Mouse (Mus musculus): ENCODE results near the gene 4930579F01Rik. TPM values are rescaled to one million over a fixed set of nuclear protein-coding genes. Genes with fewer than 3 reads are reported as not detected.
A peak's percentile ranks its signal among the peaks of the same experiment; 100 is the strongest.
"Not testable (repeated sequence)": the region's sequence is repeated elsewhere in the genome, so short reads cannot be mapped to it uniquely, and the experiment has no call there.

The 4930579F01Rik gene
- polyA plus RNA-seq, 1 experiment from 2014 or later = not detected

DNA sequence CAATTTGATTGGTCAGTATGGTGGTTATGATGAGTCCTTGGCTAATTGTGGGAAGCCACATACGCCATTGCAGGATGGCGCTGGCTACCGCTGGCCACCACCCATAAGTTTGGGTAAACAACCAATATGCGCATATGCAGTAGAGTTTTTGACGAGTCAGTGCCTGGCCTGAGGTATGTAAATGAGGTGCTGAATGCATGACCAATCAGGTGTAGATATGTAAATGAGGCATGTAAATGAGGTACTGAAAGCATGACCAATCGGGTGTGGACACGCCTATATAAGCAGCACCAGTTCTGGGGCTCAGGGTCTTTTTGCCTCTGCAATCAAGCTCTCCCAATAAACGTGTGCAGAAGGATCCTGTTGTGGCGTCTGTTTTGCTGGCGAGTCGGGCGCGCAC, 55.5 kb downstream of the 4930579F01Rik start:
- not testable (repeated sequence) for H3K27me3 ChIP-seq (ENCODE audit: insufficient read depth, poor library complexity, severe bottlenecking); H3K4me3 ChIP-seq; H3K36me3 ChIP-seq; H3K27ac ChIP-seq; H3K9me3 ChIP-seq; DNase-seq (ENCODE audit: low spot score); H3K4me1 ChIP-seq
- 94% methylated on average over 13 of the region's 13 CpGs for WGBS

DNA sequence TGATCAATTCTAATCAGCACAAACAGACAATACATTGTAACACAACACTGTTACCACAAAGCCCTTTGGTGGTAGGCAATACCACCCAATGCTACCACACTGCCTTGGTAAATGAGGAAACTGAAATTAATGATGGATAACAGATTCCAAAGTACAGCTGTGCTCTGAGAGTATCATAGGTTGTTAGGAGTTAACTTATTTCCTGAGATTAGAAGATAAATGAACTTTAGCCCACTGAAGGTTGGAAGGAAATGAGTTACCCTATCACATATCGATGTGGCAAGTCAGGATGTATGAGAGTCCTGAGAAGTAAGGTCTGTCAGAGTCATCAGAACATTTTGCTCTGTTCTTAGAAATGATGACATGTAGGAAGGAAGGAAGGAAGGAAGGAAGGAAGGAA, 59.1 kb downstream of the 4930579F01Rik start:
- no peaks in the 10 kb centered on the region for H3K9me3 ChIP-seq
- H3K27me3 ChIP-seq (ENCODE audit: insufficient read depth, poor library complexity, severe bottlenecking) = no peaks in the 10 kb centered on the region
- peaks cover 6% of the 10 kb centered on the region; the same call in 1 of the 2 replicates for H3K4me1 ChIP-seq
- no peak for DNase-seq (ENCODE audit: low spot score)
- 81% methylated on average over 1 of the region's 1 CpGs for WGBS
- no peak overlapping the region for H3K4me3 ChIP-seq
- peaks cover 3% of the 10 kb centered on the region; the same call in 1 of the 2 replicates for H3K36me3 ChIP-seq
- no peak overlapping the region for H3K27ac ChIP-seq

DNA sequence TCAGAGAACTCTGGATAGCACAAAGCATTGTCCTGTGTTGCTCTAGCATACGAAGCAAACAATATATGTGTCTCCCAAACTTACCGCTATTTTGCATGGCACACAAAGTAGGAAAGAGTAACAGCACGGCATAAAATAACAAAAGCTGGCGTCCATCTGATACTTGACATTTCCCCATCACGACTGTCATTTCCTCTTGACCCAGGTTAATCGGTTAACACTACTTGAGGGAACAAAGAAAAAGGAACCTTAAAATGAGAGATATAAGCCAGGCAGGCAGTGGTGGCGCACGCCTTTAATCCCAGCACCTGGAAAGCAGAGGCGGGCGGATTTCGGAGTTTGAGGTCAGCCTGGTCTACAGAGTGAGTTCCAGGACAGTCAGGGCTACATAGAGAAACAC, 59.7 kb downstream of the 4930579F01Rik start:
- DNase-seq (ENCODE audit: low spot score) = no peak
- H3K4me1 ChIP-seq = peaks cover 11% of the 10 kb centered on the region
- no peak overlapping the region for H3K27ac ChIP-seq
- H3K27me3 ChIP-seq (ENCODE audit: insufficient read depth, poor library complexity, severe bottlenecking) = no peaks in the 10 kb centered on the region
- H3K36me3 ChIP-seq = peaks cover 3% of the 10 kb centered on the region; the same call in 1 of the 2 replicates
- H3K4me3 ChIP-seq = no peak overlapping the region
- H3K9me3 ChIP-seq = no peaks in the 10 kb centered on the region
- WGBS = 74% methylated on average over 11 of the region's 11 CpGs

DNA sequence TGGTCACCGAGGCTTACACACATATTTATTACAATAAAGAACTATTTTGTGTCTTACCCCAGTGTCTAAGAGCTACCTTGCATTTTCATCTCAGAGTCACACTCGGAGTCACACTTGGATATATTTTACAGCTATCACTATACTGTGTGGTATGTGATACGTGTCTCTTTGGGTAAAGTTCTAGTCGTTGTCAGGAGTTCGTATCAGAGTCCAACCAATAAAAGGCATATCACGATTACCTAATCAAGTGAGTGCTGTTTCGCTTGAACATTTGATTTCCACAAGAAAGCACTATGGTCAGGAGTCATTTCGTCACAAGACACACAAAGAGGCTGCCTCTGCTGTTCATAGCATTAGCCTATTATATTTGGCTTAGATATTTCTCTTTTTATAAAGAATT, 60.2 kb downstream of the 4930579F01Rik start:
- Histone ChIP-seq H3K4me3 (no peak overlapping the region), H3K36me3 (peaks cover 3% of the 10 kb centered on the region; the same call in 1 of the 2 replicates), H3K9me3 (no peaks in the 10 kb centered on the region), H3K27me3 (ENCODE audit: insufficient read depth, poor library complexity, severe bottlenecking) (no peaks in the 10 kb centered on the region), H3K4me1 (peaks cover 16% of the 10 kb centered on the region), H3K27ac (no peak overlapping the region)
- WGBS = 88% methylated on average over 8 of the region's 8 CpGs
- no peak for DNase-seq (ENCODE audit: low spot score)

DNA sequence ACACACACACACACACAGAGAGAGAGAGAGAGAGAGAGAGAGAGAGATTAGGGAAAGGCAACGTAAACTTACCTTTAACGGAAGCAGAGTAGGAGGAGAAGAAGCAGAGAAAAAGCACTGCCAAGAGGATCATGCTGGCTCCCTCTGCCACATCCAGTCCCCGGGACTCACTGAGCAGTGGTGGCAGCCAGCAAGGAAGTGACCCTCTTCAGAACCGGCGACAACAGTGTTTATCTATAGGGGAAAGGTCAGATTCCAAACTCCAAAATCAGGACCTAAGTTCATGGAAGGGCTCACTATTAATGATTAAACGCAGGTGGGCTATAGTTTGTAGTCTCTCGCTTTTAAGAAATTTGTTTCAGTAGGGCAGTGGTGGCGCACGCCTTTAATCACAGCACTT, 62.5 kb downstream of the 4930579F01Rik start:
- H3K9me3 ChIP-seq = no peaks in the 10 kb centered on the region
- peaks cover 21% of the 10 kb centered on the region for H3K4me1 ChIP-seq
- 47% methylated on average over 9 of the region's 9 CpGs for WGBS
- no peak overlapping the region for H3K4me3 ChIP-seq
- no peak for DNase-seq (ENCODE audit: low spot score)
- no peaks in the 10 kb centered on the region for H3K36me3 ChIP-seq
- H3K27me3 ChIP-seq (ENCODE audit: insufficient read depth, poor library complexity, severe bottlenecking) = no peaks in the 10 kb centered on the region
- H3K27ac ChIP-seq = peak overlapping the region; percentile 22; the same call in 1 of the 2 replicates

DNA sequence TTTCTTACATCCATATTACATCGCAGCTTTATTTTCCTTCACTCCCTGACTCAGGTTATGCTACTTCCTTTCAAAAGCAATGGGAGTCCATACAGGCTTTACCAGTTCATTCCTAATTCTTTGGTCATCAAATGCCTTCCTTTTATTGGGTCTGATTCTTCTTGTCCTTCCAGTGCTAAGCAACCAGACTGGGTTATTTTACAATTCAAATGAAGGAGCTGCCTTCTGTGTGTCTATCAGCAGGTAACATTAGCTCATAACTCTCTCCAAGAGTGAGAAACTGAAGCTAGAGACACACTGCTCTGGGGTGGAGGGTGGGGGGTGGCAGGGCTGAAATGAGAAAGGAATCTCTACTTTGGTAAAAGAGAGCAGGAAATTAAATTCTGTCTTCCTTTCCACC, 62.9 kb downstream of the 4930579F01Rik start:
- Histone ChIP-seq H3K9me3 (no peaks in the 10 kb centered on the region), H3K4me3 (no peak overlapping the region), H3K27ac (peak overlapping the region; percentile 22; the same call in 1 of the 2 replicates), H3K4me1 (peaks cover 21% of the 10 kb centered on the region), H3K36me3 (no peaks in the 10 kb centered on the region), H3K27me3 (ENCODE audit: insufficient read depth, poor library complexity, severe bottlenecking) (no peaks in the 10 kb centered on the region)
- WGBS = 63% methylated on average over 1 of the region's 1 CpGs
- DNase-seq (ENCODE audit: low spot score) = no peak

DNA sequence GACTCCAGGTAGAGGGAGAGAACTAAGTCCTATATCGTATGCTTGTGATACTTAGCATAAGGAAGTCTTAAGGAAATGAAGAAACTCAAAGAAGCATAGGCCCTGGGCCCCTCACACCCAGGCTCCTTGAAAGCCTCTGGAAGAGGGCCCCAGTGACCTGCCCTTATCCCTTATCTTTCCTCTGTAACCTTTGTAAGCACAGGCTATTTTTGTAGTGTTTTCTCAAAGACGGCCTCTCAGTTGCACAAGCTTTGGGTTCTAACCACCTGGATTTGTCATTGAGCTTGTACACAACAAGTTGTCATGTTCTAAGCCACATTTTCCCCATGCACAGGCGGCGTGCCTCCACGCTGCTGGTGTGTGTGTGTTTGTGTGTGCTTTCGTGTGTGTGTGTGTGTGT, 64.5 kb downstream of the 4930579F01Rik start:
- Histone ChIP-seq H3K36me3 (no peaks in the 10 kb centered on the region), H3K4me1 (peaks cover 21% of the 10 kb centered on the region), H3K27ac (peak overlapping the region; percentile 62), H3K9me3 (no peaks in the 10 kb centered on the region), H3K27me3 (ENCODE audit: insufficient read depth, poor library complexity, severe bottlenecking) (no peaks in the 10 kb centered on the region), H3K4me3 (0 out of 2 replicates have a peak overlapping the region, but pooled peaks have one; percentile 1)
- no peak for DNase-seq (ENCODE audit: low spot score)
- WGBS = 75% methylated on average over 6 of the region's 6 CpGs

DNA sequence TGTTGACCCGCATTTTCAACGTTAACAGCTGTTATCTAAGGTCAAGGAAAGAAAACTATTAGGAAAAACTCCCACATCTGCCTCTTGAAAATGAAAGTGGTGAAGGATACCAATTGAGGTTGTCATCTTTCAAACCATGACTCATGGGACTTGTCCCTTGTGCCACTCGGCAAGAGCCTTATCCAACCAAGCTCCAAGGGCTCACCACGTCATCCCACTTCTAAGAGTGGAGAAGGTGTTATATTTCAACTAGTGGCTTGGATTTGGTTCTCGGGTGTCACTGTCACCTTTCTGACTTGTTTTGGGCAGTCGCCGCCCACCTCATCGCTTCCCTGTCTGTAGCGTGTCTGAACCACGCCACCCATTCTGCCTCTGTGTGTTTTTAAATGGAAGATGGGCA, 69.8 kb downstream of the 4930579F01Rik start:
- 76% methylated on average over 10 of the region's 10 CpGs for WGBS
- Histone ChIP-seq H3K4me1 (peaks cover 20% of the 10 kb centered on the region), H3K36me3 (no peaks in the 10 kb centered on the region), H3K9me3 (no peaks in the 10 kb centered on the region), H3K27me3 (ENCODE audit: insufficient read depth, poor library complexity, severe bottlenecking) (no peaks in the 10 kb centered on the region), H3K4me3 (no peak overlapping the region), H3K27ac (no peak overlapping the region)
- no peak for DNase-seq (ENCODE audit: low spot score)

DNA sequence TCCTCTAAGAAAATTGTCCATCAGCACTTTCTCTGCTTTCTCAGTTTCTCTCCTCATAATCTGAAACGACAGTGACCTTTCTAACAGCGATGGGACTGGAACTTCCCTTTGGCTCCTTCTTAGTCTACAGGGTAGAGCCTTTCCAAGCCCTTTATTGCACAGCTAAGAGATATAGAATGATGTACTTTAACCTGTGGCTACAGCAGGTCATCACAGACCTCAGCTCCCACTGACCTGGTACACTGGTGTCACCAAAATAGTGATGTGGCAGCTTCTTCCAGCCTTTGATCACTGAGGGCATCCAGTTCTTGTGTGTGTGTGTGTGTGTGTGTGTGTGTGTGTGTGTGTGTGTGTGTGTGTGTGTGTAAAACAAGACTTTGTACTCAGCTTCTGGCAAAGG, 72.2 kb downstream of the 4930579F01Rik start:
- DNase-seq (ENCODE audit: low spot score) = no peak
- WGBS = 91% methylated on average over 2 of the region's 2 CpGs
- no peaks in the 10 kb centered on the region for H3K9me3 ChIP-seq
- H3K36me3 ChIP-seq = no peaks in the 10 kb centered on the region
- H3K4me1 ChIP-seq = peaks cover 13% of the 10 kb centered on the region
- H3K27me3 ChIP-seq (ENCODE audit: insufficient read depth, poor library complexity, severe bottlenecking) = no peaks in the 10 kb centered on the region
- H3K4me3 ChIP-seq = no peak overlapping the region
- no peak overlapping the region for H3K27ac ChIP-seq

DNA sequence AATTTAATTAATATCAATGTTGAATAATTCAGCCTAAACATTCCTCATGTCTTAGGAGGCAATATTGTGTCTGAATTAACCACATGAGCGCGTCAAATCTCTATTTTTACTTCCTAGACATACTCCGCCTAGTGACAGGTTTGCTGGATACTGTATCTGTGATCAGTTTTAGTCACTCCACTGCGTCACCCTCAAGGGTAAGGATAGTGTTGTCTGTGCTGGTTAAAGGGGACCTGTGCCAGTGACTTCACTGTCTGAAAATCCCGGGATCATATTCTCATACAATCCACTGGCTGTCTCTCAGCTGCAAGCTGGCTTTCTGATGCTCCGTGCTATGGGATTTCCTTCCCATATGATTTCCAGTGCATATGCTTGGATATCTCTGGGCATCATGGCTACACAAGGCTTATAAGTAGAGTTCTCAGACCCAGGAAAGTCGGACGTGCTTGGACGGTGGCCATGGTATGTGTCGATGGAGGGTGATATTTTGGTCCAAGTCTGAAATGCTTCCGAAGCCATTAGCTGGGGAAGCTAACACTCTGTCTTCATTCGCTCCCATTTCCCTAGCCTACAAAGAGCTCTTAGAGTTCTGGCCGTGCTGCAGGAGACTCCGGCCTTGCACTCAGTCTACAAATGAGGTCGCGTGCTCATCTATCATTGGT, 74.0 kb downstream of the 4930579F01Rik start:
- H3K9me3 ChIP-seq = no peaks in the 10 kb centered on the region
- DNase-seq (ENCODE audit: low spot score) = no peak
- H3K27ac ChIP-seq = peak overlapping the region; percentile 62
- H3K4me1 ChIP-seq = peaks cover 13% of the 10 kb centered on the region
- no peaks in the 10 kb centered on the region for H3K27me3 ChIP-seq (ENCODE audit: insufficient read depth, poor library complexity, severe bottlenecking)
- 83% methylated on average over 16 of the region's 16 CpGs for WGBS
- H3K4me3 ChIP-seq = no peak overlapping the region
- H3K36me3 ChIP-seq = no peaks in the 10 kb centered on the region

DNA sequence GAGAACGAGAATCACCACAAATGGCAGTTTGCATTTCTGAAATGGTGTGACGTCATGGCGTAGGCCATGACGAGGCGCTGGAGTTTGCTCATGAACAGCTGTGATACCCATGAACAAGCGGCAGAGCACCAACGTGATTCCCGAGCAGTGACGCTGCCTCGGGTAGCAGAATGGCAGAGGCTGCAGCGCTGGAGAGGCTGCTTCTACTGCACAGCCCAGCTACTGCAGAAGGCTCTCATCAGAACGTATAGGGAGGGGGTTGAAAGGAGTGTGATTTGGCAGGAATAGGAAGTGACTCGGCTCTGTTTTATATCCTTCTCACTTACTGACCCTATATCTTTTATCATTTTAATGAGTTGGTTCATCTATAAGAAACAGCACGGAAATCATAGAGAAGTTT, 74.8 kb downstream of the 4930579F01Rik start:
- Histone ChIP-seq H3K27me3 (ENCODE audit: insufficient read depth, poor library complexity, severe bottlenecking) (no peaks in the 10 kb centered on the region), H3K4me1 (peaks cover 13% of the 10 kb centered on the region), H3K36me3 (no peaks in the 10 kb centered on the region), H3K27ac (peak overlapping the region; percentile 8; the same call in 1 of the 2 replicates), H3K9me3 (no peaks in the 10 kb centered on the region), H3K4me3 (no peak overlapping the region)
- WGBS = 64% methylated on average over 14 of the region's 14 CpGs
- no peak for DNase-seq (ENCODE audit: low spot score)

DNA sequence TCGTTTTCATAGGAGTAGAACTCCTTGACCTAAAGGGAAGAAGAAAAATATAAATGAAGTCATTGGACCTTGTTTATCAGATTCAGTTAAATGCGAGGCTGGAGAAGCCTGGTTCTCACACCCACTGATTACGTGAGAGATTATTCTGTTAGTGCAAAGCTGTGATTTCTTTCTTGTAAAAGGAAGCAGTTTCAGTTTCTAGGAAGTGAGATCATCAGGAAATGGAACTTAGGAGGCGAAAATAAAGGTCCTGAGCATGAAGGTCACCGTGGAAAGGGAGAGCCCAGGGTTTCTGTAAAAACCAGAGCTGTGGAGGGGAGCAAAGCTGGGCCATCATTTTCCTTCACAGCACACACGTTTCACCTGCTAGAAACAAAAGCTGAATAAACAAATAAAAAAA, 75.2 kb downstream of the 4930579F01Rik start:
- Histone ChIP-seq H3K36me3 (no peaks in the 10 kb centered on the region), H3K4me3 (no peak overlapping the region), H3K9me3 (no peaks in the 10 kb centered on the region), H3K27me3 (ENCODE audit: insufficient read depth, poor library complexity, severe bottlenecking) (no peaks in the 10 kb centered on the region), H3K27ac (peak overlapping the region; percentile 8; the same call in 1 of the 2 replicates), H3K4me1 (peaks cover 13% of the 10 kb centered on the region)
- WGBS = 58% methylated on average over 6 of the region's 6 CpGs
- DNase-seq (ENCODE audit: low spot score) = no peak

DNA sequence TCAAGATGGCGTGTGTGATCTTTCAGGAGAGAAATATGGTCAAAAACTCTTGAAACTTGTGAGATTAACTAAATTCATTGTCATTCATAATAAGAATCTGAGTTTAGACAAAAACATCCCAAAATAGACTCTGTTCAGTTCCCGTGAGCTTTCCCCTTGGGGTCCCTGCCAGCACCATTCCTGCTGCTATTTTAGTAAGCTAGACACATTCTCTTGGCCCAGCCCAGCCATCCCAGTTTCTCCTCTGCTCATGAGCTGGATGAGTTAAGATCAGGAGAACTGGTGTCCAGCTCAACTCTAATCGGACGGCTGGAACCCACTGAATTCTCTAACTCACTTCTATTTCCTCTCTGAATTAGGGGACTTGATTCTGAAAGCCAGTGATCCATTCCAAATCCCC, 76.8 kb downstream of the 4930579F01Rik start:
- no peak for DNase-seq (ENCODE audit: low spot score)
- Histone ChIP-seq H3K9me3 (no peaks in the 10 kb centered on the region), H3K4me3 (no peak overlapping the region), H3K4me1 (peaks cover 13% of the 10 kb centered on the region), H3K27ac (0 out of 2 replicates have a peak overlapping the region, but pooled peaks have one; percentile 29), H3K36me3 (no peaks in the 10 kb centered on the region), H3K27me3 (ENCODE audit: insufficient read depth, poor library complexity, severe bottlenecking) (no peaks in the 10 kb centered on the region)
- 71% methylated on average over 4 of the region's 4 CpGs for WGBS

DNA sequence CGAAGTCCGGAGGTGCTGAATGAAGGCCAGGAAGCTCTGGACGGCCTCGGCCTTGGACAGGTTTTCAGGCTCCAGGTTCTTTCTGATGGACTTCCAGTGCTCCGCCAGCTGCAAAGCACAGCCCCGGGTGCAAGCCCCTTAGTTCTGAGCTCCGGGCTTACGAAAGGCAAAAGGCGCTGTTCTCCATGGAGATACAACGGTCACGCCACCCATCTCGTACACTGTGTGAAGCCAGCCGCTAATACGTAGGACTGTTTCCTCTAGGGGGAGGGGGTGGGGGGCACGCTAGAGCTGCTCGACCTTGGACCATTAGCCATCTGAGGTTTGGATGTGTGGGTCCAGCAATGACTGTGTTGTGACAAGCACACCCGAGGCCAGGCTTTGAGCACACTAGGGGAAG, 79.5 kb downstream of the 4930579F01Rik start:
- DNase-seq (ENCODE audit: low spot score) = no peak
- 78% methylated on average over 17 of the region's 17 CpGs for WGBS
- H3K27me3 ChIP-seq (ENCODE audit: insufficient read depth, poor library complexity, severe bottlenecking) = no peaks in the 10 kb centered on the region
- H3K4me3 ChIP-seq = no peak overlapping the region
- no peak overlapping the region for H3K27ac ChIP-seq
- no peaks in the 10 kb centered on the region for H3K36me3 ChIP-seq
- peaks cover 5% of the 10 kb centered on the region for H3K4me1 ChIP-seq
- no peaks in the 10 kb centered on the region for H3K9me3 ChIP-seq
